Mouse (Mus musculus) limb, embryonic 11.5 days (tissue): ENCODE measurements around the gene Mdga2. TPM values are rescaled to one million over a fixed set of nuclear protein-coding genes. Genes with fewer than 3 reads are reported as not detected.

Experiments used
- ATAC-seq: fragments of 200-750 bp; cut with Nextera tagmentation; 2 replicates; pipeline ENCODE4 v1.8.0; 2017; ENCODE audit warnings: low read depth; ENCODE audit not compliant: insufficient number of reproducible peaks, low FRiP score, low TSS enrichment
- DNase-seq: peaks from one replicate; pipeline ENCODE4 v3.0.0-alpha.2; 2015; ENCODE audit warnings: low spot score
- H3K27ac ChIP-seq: fragments of 300-500 bp; sonication (generic); replicated peaks from 2 replicates; pipeline ENCODE4 v1.5.1; 2014; ENCODE audit warnings: low read depth, mild to moderate bottlenecking, low read length
- H3K27me3 ChIP-seq: fragments of 300-500 bp; sonication (generic); 2 replicates; pipeline ENCODE4 v1.6.1; 2014; ENCODE audit warnings: mild to moderate bottlenecking, low read length, mixed read lengths; ENCODE audit not compliant: control insufficient read depth, insufficient read depth
- H3K36me3 ChIP-seq: fragments of 300-500 bp; sonication (generic); 2 replicates; pipeline ENCODE4 v1.6.1; 2014; ENCODE audit warnings: mild to moderate bottlenecking, low read length, moderate library complexity, mixed read lengths; ENCODE audit not compliant: control insufficient read depth, insufficient read depth
- H3K4me1 ChIP-seq: fragments of 300-500 bp; sonication (generic); 2 replicates; pipeline ENCODE4 v1.6.1; 2014; ENCODE audit warnings: low read length, mixed read lengths; ENCODE audit not compliant: control insufficient read depth, insufficient read depth
- H3K4me2 ChIP-seq: fragments of 300-500 bp; sonication (generic); 2 replicates; pipeline ENCODE4 v1.6.1; 2014; ENCODE audit warnings: low read depth, mild to moderate bottlenecking, moderate library complexity; ENCODE audit not compliant: severe bottlenecking
- H3K4me3 ChIP-seq: fragments of 300-500 bp; sonication (generic); 2 replicates; pipeline ENCODE4 v1.5.1; 2014; ENCODE audit warnings: low read depth, low read length
- H3K9ac ChIP-seq: fragments of 300-500 bp; sonication (generic); 2 replicates; pipeline ENCODE4 v1.6.1; 2014; ENCODE audit warnings: mild to moderate bottlenecking, low read length
- H3K9me3 ChIP-seq: fragments of 300-500 bp; sonication (generic); 2 replicates; pipeline ENCODE4 v1.6.1; 2016; ENCODE audit warnings: low read length; ENCODE audit not compliant: control insufficient read depth
- WGBS: fragments of 180-500 bp; shearing (Covaris S2); extraction: QIAGEN DNeasy Blood & Tissue Kit; methylation state at CpG from one replicate; pipeline ENCODE4 v1.1.7; 2014; 5-methylcytosine and 5-hydroxymethylcytosine counted together
- polyA plus RNA-seq: library from polyadenylated mRNA; unstranded; fragments of >200 nt; fragmentation: Nextera tagmentation; extraction: Ambion mirVana; gene quantifications from 2 replicates; pipeline ENCODE4 v1.2.1, GENCODE M21; 2014

The Mdga2 gene
- polyA plus RNA-seq, 1 experiment from 2014 or later: 0.48 TPM

DNA sequence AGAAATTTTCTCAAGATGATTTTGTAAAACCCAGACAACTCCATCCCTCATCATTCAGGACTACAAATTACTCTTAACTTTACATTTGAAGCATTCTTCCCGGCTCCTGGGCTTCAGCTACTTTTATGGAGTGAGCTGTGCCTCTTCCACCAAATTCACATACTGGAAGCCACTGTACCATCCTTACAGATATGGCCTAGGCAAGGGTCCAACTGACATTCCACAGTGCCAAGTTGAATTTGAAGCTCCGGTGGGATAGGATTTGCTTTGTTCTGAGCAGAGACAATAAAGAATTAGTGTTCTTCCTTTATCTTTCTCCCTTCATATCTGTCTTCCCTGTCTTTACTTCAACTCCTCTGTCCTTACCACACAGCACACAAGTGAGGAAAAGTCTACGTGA lies 118.2 kb downstream of the Mdga2 start:
- no peaks in the 10 kb centered on the region for H3K4me1 ChIP-seq
- H3K9ac ChIP-seq: no peak overlapping the region
- no peak overlapping the region for H3K4me3 ChIP-seq
- ATAC-seq (no peak), DNase-seq (no peak)
- H3K4me2 ChIP-seq: no peak overlapping the region
- no peaks in the 10 kb centered on the region for H3K36me3 ChIP-seq
- no peak overlapping the region for H3K27ac ChIP-seq
- 83% methylated on average over 3 of the region's 3 CpGs for WGBS
- no peaks in the 10 kb centered on the region for H3K27me3 ChIP-seq
- H3K9me3 ChIP-seq: no peaks in the 10 kb centered on the region

DNA sequence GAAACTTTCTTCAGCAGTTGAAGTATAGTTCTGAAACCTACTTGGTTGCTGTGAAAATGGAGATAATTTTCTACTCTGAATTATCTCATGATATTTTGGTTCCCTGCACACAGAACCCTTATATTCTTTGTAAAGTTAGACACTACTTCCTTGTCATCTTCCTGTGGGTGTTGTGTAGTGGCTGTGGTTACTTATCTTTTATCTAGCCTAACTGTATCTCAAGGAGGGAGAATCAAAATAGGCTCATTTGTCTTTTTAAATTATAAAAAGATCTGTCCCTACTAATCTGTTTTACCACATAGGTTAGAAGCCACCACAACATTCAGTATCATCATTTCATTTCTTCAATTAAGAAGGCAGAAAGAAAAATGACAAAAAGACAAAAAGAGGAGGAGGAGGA lies 127.9 kb downstream of the Mdga2 start:
- H3K36me3 ChIP-seq: no peaks in the 10 kb centered on the region
- H3K4me1 ChIP-seq: no peaks in the 10 kb centered on the region
- no peak overlapping the region for H3K27ac ChIP-seq
- H3K27me3 ChIP-seq: no peaks in the 10 kb centered on the region
- no peak overlapping the region for H3K9ac ChIP-seq
- DNase-seq (no peak), ATAC-seq (no peak)
- no peaks in the 10 kb centered on the region for H3K9me3 ChIP-seq
- no peak overlapping the region for H3K4me3 ChIP-seq
- no peak overlapping the region for H3K4me2 ChIP-seq

DNA sequence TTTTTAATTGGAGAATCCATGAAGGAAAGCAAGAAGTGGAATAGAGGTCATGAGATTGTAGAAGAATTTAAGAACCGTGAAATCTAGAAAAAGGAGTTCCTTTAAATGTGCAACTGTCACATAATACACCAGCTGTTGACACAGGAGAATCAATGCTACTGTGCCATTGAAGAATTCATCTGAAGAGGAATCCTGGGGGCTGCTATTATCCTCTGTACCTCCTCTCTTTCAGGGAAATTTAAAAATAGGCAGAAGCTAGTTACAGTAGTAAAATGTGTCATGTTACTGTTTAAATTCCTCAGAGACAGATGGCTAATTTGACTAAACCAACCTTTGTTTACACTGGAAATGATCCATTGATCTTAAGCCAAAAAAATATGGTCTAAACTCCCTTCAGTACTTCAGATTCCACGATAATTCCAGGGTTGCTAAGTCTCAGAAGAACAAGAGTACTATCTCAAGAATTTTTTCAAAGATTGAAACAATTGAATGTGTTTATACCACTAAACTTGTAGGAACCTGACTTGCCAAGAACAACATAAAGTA lies 131.9 kb downstream of the Mdga2 start:
- Histone ChIP-seq H3K4me2 (no peak overlapping the region), H3K4me1 (no peaks in the 10 kb centered on the region), H3K9me3 (no peaks in the 10 kb centered on the region), H3K27ac (no peak overlapping the region), H3K9ac (no peak overlapping the region), H3K36me3 (no peaks in the 10 kb centered on the region), H3K4me3 (no peak overlapping the region), H3K27me3 (no peaks in the 10 kb centered on the region)
- DNase-seq (no peak), ATAC-seq (no peak)
- WGBS: 76% methylated on average over 2 of the region's 2 CpGs

DNA sequence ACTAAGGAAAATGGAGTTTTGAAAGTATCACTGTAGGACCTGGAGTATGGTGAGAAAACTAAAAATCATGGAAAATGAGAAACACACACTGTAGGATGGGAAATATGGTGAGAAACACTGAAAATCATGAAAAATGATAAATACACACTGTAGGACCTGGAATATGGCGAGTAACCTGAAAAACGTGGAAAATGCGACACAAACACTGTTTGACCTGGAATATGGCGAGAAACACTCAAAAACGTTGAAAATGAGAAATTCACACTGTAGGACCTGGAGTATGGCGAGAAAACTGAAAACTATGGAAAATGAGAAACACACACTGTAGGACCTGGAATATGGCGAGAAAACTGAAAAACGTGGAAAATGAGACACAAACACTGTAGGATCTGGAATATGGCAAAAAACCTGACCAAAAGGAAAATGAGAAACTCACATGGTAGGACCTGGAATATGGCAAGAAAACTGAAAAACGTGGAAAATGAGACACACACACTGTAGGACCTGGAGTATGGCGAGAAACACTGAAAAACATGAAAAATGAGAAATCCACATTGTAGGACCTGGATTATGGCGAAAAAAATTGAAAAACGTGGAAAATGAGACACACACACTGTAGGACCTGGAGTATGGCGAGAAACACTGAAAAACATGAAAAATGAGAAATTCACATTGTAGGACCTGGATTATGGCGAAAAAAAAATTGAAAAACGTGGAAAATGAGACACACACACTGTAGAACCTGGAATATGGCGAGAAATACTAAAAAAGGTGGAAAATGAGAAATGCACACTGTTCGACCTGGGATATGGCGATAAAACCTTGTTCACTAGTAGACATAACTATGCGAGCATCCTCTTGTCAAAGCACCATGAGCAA lies 163.0 kb downstream of the Mdga2 start:
- no peak overlapping the region for H3K9ac ChIP-seq
- 70% methylated on average over 19 of the region's 19 CpGs for whole genome bisulfite sequencing
- no peak overlapping the region for H3K4me3 ChIP-seq

DNA sequence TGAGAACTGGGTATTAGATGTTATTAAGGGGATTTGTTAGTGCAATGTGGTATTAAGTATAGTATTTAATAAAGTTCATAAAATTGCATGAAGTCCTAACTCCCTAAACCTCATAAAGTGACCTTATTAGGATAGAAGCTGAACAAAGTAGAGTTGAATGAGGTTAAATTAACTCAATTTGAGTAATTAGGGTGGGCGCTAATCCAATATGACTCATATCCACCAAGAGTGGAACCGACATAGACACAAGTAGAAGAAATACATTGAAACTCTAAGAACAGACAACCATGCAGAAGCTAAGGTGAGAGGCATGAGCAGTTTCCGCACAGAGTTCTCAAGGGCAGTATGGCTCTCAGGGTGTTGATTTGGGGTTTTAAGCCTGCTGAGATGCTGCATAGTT lies 165.7 kb downstream of the Mdga2 start:
- Histone ChIP-seq H3K9me3 (peaks cover 3% of the 10 kb centered on the region; the same call in 1 of the 2 replicates), H3K27me3 (no peaks in the 10 kb centered on the region), H3K36me3 (no peaks in the 10 kb centered on the region), H3K4me1 (no peaks in the 10 kb centered on the region), H3K4me3 (no peak overlapping the region), H3K9ac (no peak overlapping the region), H3K27ac (no peak overlapping the region), H3K4me2 (no peak overlapping the region)
- DNase-seq: no peak
- WGBS: 90% methylated on average over 3 of the region's 3 CpGs
- no peak for ATAC-seq

More for the DNA sequence above, 163.0 kb downstream of the Mdga2 start:
- Histone ChIP-seq H3K9me3 (peaks cover 3% of the 10 kb centered on the region; the same call in 1 of the 2 replicates), H3K36me3 (no peaks in the 10 kb centered on the region), H3K4me2 (no peak overlapping the region), H3K27ac (no peak overlapping the region), H3K4me1 (no peaks in the 10 kb centered on the region), H3K27me3 (no peaks in the 10 kb centered on the region)
- DNase-seq (no peak), ATAC-seq (peak; percentile 93)

DNA sequence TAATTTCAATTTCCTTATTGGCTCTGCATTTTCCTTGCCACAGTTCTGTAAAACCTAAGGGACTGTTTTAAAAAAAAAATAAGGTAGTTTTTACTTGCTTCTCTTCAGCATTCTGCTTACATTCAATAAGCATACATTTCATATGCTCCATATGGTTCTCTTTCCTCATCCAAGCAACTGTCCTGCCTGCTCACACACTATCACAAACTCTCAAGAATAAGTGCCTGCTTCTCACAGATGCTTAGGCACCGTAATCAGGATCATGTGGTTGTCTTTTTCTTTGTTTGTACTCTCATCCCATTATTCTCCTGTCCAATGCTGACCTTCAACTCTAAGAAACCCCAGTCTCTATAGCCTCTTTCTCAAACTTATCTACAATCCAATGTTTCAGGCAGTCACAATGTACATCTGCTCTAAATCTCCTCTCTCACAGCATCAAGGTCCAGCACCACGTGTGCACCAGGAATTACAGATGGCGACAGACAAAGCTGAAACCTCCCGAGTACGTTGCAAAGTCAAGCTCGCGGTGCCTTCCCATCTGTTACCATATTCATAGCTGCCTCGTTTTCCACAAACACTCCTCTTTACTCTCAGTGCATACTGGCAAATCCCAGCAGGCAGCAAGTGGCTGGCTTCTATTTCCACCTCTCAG lies 177.1 kb downstream of the Mdga2 start:
- no peak overlapping the region for H3K27ac ChIP-seq
- no peaks in the 10 kb centered on the region for H3K4me1 ChIP-seq
- 79% methylated on average over 8 of the region's 8 CpGs for WGBS
- DNase-seq (no peak), ATAC-seq (no peak)
- H3K36me3 ChIP-seq: no peaks in the 10 kb centered on the region
- H3K4me2 ChIP-seq: no peak overlapping the region
- no peak overlapping the region for H3K9ac ChIP-seq
- H3K27me3 ChIP-seq: no peaks in the 10 kb centered on the region
- H3K4me3 ChIP-seq: no peak overlapping the region
- H3K9me3 ChIP-seq: no peaks in the 10 kb centered on the region

DNA sequence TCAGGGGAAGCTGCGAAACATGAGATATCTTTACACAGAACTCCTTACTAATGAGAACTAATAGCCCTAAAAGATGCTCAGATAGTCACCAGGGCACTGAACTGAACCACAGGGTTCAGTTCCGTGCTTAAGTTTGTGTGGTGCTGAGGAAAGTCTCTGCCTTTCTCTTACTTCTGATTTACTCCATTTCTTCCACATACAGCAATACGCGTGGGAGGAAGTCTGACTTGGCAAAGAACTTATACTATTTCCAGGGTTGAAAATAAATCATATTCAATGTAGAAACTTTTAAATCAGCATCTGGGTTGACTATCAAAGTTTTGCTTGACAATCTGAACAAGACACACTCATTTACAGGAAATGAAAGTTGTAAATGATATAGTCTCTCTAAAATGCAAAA lies 180.5 kb downstream of the Mdga2 start:
- Histone ChIP-seq H3K4me3 (no peak overlapping the region), H3K27ac (no peak overlapping the region), H3K9me3 (no peaks in the 10 kb centered on the region), H3K4me1 (no peaks in the 10 kb centered on the region), H3K36me3 (no peaks in the 10 kb centered on the region), H3K4me2 (no peak overlapping the region), H3K27me3 (no peaks in the 10 kb centered on the region), H3K9ac (no peak overlapping the region)
- DNase-seq (no peak), ATAC-seq (no peak)
- WGBS: 85% methylated on average over 4 of the region's 4 CpGs

DNA sequence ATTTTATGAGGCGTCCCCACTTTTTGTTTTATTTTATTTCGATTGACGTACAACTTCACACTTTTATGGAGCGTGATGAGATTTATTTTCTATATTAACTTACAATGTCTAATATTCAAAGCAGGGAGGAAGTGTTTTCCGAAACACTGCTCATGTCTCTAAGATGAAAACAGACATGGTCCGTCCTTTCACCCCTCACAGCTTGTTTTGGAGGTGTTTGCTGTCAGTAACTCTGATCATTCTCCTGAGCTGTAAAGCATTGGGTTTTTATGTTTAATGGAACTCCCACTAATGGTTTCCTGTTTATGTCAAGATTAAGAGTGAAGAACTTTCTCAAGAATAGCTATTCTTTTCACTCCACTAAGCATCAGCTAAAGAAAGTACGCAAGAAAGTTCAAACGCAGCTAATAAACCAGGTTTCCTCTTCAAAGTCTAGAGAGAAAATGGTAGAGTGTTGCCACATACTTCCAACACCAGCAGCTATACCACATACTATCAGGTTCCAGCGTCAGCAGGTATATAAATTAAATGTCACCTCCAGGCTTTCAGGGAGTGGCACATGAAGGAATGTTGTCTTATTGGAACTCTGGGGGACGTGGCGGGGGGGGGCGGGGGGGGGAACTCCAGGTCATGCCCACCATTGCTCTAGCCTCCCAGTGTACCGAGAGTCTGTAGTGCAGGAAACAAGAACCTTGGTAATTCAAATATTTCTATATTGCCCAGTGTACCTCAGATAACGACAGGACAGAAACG lies 186.7 kb downstream of the Mdga2 start:
- Histone ChIP-seq H3K27ac (no peak overlapping the region), H3K27me3 (no peaks in the 10 kb centered on the region), H3K9ac (no peak overlapping the region), H3K36me3 (no peaks in the 10 kb centered on the region), H3K4me1 (no peaks in the 10 kb centered on the region), H3K4me2 (no peak overlapping the region), H3K4me3 (no peak overlapping the region), H3K9me3 (no peaks in the 10 kb centered on the region)
- DNase-seq (no peak), ATAC-seq (no peak; the same call in 1 of the 2 replicates)
- WGBS: 79% methylated on average over 15 of the region's 15 CpGs
